Mouse (Mus musculus) midbrain, embryonic 12.5 days (tissue): ENCODE results near the gene Fam186b. TPM values are rescaled to one million over a fixed set of nuclear protein-coding genes. Genes with fewer than 3 reads are reported as not detected.
A peak's percentile ranks its signal among the peaks of the same experiment; 100 is the strongest.

Experiments
- ATAC-seq: fragments of 200-750 bp; cut with Nextera tagmentation; 2 replicates; pipeline ENCODE4 v1.8.0; 2017; ENCODE audit warnings: low read depth, moderate TSS enrichment, moderate library complexity; ENCODE audit not compliant: low FRiP score
- H3K27ac ChIP-seq: fragments of 300-500 bp; sonication (generic); replicated peaks from 2 replicates; pipeline ENCODE4 v1.5.1; 2016; ENCODE audit warnings: mild to moderate bottlenecking
- H3K27me3 ChIP-seq: fragments of 300-500 bp; sonication (generic); 2 replicates; pipeline ENCODE4 v1.6.1; 2016; ENCODE audit warnings: mild to moderate bottlenecking
- H3K36me3 ChIP-seq: fragments of 300-500 bp; sonication (generic); 2 replicates; pipeline ENCODE4 v1.6.1; 2016
- H3K4me1 ChIP-seq: fragments of 300-500 bp; sonication (generic); 2 replicates; pipeline ENCODE4 v1.6.1; 2016
- H3K4me2 ChIP-seq: fragments of 300-500 bp; sonication (generic); replicated peaks from 2 replicates; pipeline ENCODE4 v1.6.1; 2016; ENCODE audit warnings: mild to moderate bottlenecking, moderate library complexity
- H3K4me3 ChIP-seq: fragments of 300-500 bp; sonication (generic); 2 replicates; pipeline ENCODE4 v1.5.1; 2016; ENCODE audit warnings: mild to moderate bottlenecking
- H3K9ac ChIP-seq: fragments of 300-500 bp; sonication (generic); replicated peaks from 2 replicates; pipeline ENCODE4 v1.6.1; 2016; ENCODE audit warnings: mild to moderate bottlenecking, moderate library complexity
- H3K9me3 ChIP-seq: fragments of 300-500 bp; sonication (generic); 2 replicates; pipeline ENCODE4 v1.6.1; 2016; ENCODE audit warnings: mild to moderate bottlenecking
- WGBS: fragments of 180-500 bp; shearing (Covaris S2); methylation state at CpG from one replicate; pipeline ENCODE4 v1.1.7; 2016; 5-methylcytosine and 5-hydroxymethylcytosine counted together
- polyA plus RNA-seq: library from polyadenylated mRNA; unstranded; fragments of >200 nt; fragmentation: Nextera tagmentation; extraction: Ambion mirVana; gene quantifications from 2 replicates; pipeline ENCODE4 v1.2.1, GENCODE M21; 2016

Fam186b gene
- polyA plus RNA-seq, 1 experiment from 2014 or later, result 0.22 TPM

GRCm38 (mm10) chr15:99285189-99285535 is 10.5 kb downstream of the Fam186b start:
- ATAC-seq, result no peak
- no peaks in the 10 kb centered on the region for H3K36me3 ChIP-seq
- 58% methylated on average over 8 of the region's 8 CpGs for WGBS
- H3K27me3 ChIP-seq, result no peaks in the 10 kb centered on the region
- no peaks in the 10 kb centered on the region for H3K9me3 ChIP-seq
- no peak overlapping the region for H3K9ac ChIP-seq
- no peak overlapping the region for H3K27ac ChIP-seq
- no peaks in the 10 kb centered on the region for H3K4me1 ChIP-seq
- no peak overlapping the region for H3K4me3 ChIP-seq
- H3K4me2 ChIP-seq, result no peak overlapping the region

- H3K9ac ChIP-seq, result no peak overlapping the region
- no peak overlapping the region for H3K4me2 ChIP-seq
- 54% methylated on average over 14 of the region's 14 CpGs for WGBS
- no peak for ATAC-seq
- no peaks in the 10 kb centered on the region for H3K36me3 ChIP-seq
- no peaks in the 10 kb centered on the region for H3K9me3 ChIP-seq
- no peak overlapping the region for H3K27ac ChIP-seq
- no peaks in the 10 kb centered on the region for H3K4me1 ChIP-seq
- no peak overlapping the region for H3K4me3 ChIP-seq
- H3K27me3 ChIP-seq, result peaks cover 4% of the 10 kb centered on the region; the same call in 1 of the 2 replicates
These were observed 11.0 kb downstream of the Fam186b start for GRCm38 (mm10) chr15:99284527-99285188.

GRCm38 (mm10) chr15:99283456-99283855 is 12.2 kb downstream of the Fam186b start:
- H3K9me3 ChIP-seq, result no peaks in the 10 kb centered on the region
- no peaks in the 10 kb centered on the region for H3K4me1 ChIP-seq
- no peak overlapping the region for H3K4me3 ChIP-seq
- H3K27me3 ChIP-seq, result peaks cover 6% of the 10 kb centered on the region; the same call in 1 of the 2 replicates
- H3K36me3 ChIP-seq, result no peaks in the 10 kb centered on the region
- 62% methylated on average over 10 of the region's 10 CpGs for WGBS
- H3K4me2 ChIP-seq, result no peak overlapping the region
- H3K9ac ChIP-seq, result no peak overlapping the region
- H3K27ac ChIP-seq, result no peak overlapping the region
- no peak for ATAC-seq

- 94% methylated on average over 7 of the region's 7 CpGs for WGBS
- Histone ChIP-seq H3K27me3 (peaks cover 6% of the 10 kb centered on the region; the same call in 1 of the 2 replicates), H3K27ac (no peak overlapping the region), H3K36me3 (no peaks in the 10 kb centered on the region), H3K4me3 (no peak overlapping the region), H3K4me2 (no peak overlapping the region), H3K9me3 (no peaks in the 10 kb centered on the region), H3K4me1 (no peaks in the 10 kb centered on the region), H3K9ac (no peak overlapping the region)
- ATAC-seq, result no peak
These were observed 17.4 kb downstream of the Fam186b start for GRCm38 (mm10) chr15:99278271-99278670.

GRCm38 (mm10) chr15:99276095-99276494 is 19.6 kb downstream of the Fam186b start:
- 81% methylated on average over 8 of the region's 8 CpGs for WGBS
- no peak overlapping the region for H3K27ac ChIP-seq
- H3K4me2 ChIP-seq, result no peak overlapping the region
- no peak overlapping the region for H3K9ac ChIP-seq
- no peaks in the 10 kb centered on the region for H3K36me3 ChIP-seq
- ATAC-seq, result no peak
- H3K27me3 ChIP-seq, result peaks cover 6% of the 10 kb centered on the region; the same call in 1 of the 2 replicates
- no peaks in the 10 kb centered on the region for H3K4me1 ChIP-seq
- no peak overlapping the region for H3K4me3 ChIP-seq
- H3K9me3 ChIP-seq, result no peaks in the 10 kb centered on the region

- no peaks in the 10 kb centered on the region for H3K27me3 ChIP-seq
- H3K9me3 ChIP-seq, result no peaks in the 10 kb centered on the region
- H3K27ac ChIP-seq, result no peak overlapping the region
- no peak overlapping the region for H3K4me2 ChIP-seq
- WGBS, result 17% methylated on average over 4 of the region's 4 CpGs
- no peak overlapping the region for H3K4me3 ChIP-seq
- H3K9ac ChIP-seq, result no peak overlapping the region
- no peaks in the 10 kb centered on the region for H3K36me3 ChIP-seq
- H3K4me1 ChIP-seq, result no peaks in the 10 kb centered on the region
- no peak for ATAC-seq
These were observed 30.0 kb downstream of the Fam186b start for GRCm38 (mm10) chr15:99265679-99266078.

- Histone ChIP-seq H3K9ac (no peak overlapping the region), H3K4me2 (no peak overlapping the region), H3K27ac (no peak overlapping the region), H3K9me3 (no peaks in the 10 kb centered on the region), H3K4me3 (no peak overlapping the region), H3K4me1 (peaks cover 5% of the 10 kb centered on the region; the same call in 1 of the 2 replicates), H3K27me3 (no peaks in the 10 kb centered on the region), H3K36me3 (no peaks in the 10 kb centered on the region)
- WGBS, result 72% methylated on average over 2 of the region's 2 CpGs
- no peak for ATAC-seq
These were observed 31.3 kb downstream of the Fam186b start for GRCm38 (mm10) chr15:99264363-99264762.

- ATAC-seq, result no peak
- 67% methylated on average over 10 of the region's 10 CpGs for WGBS
These were observed 33.0 kb downstream of the Fam186b start for GRCm38 (mm10) chr15:99262702-99263101.

GRCm38 (mm10) chr15:99259730-99260252 is 35.9 kb downstream of the Fam186b start:
- WGBS, result under 1% methylated on average over 8 of the region's 10 CpGs

More at GRCm38 (mm10) chr15:99262702-99263101, 33.0 kb downstream of the Fam186b start:
- Histone ChIP-seq H3K9ac (no peak overlapping the region), H3K4me3 (no peak overlapping the region), H3K36me3 (no peaks in the 10 kb centered on the region), H3K4me2 (no peak overlapping the region), H3K27ac (no peak overlapping the region), H3K4me1 (peaks cover 7% of the 10 kb centered on the region; the same call in 1 of the 2 replicates), H3K9me3 (no peaks in the 10 kb centered on the region), H3K27me3 (no peaks in the 10 kb centered on the region)

GRCm38 (mm10) chr15:99259167-99259729 is 36.4 kb downstream of the Fam186b start:
- H3K27me3 ChIP-seq, result peaks cover 5% of the 10 kb centered on the region
- H3K9ac ChIP-seq, result no peak overlapping the region
- 68% methylated on average over 8 of the region's 8 CpGs for WGBS
- peak overlapping the region; percentile 26 for H3K4me2 ChIP-seq
- no peaks in the 10 kb centered on the region for H3K9me3 ChIP-seq
- no peak overlapping the region; the same call in 1 of the 2 replicates for H3K27ac ChIP-seq
- peak; percentile 54; the same call in 1 of the 2 replicates for ATAC-seq
- H3K4me3 ChIP-seq, result no peak overlapping the region
- peaks cover 7% of the 10 kb centered on the region; the same call in 1 of the 2 replicates for H3K4me1 ChIP-seq
- no peaks in the 10 kb centered on the region for H3K36me3 ChIP-seq

More at GRCm38 (mm10) chr15:99259730-99260252, 35.9 kb downstream of the Fam186b start:
- Histone ChIP-seq H3K27me3 (peaks cover 5% of the 10 kb centered on the region), H3K9ac (no peak overlapping the region), H3K4me1 (peaks cover 7% of the 10 kb centered on the region; the same call in 1 of the 2 replicates), H3K27ac (peak overlapping the region; percentile 6; the same call in 1 of the 2 replicates), H3K4me3 (peak overlapping the region; percentile 17; the same call in 1 of the 2 replicates), H3K36me3 (no peaks in the 10 kb centered on the region), H3K4me2 (peak overlapping the region; percentile 45), H3K9me3 (no peaks in the 10 kb centered on the region)
- ATAC-seq, result peak; percentile 60; the same call in 1 of the 2 replicates

GRCm38 (mm10) chr15:99255241-99255749 is 40.4 kb downstream of the Fam186b start:
- Histone ChIP-seq H3K36me3 (no peaks in the 10 kb centered on the region), H3K27ac (no peak overlapping the region), H3K9ac (no peak overlapping the region), H3K9me3 (no peaks in the 10 kb centered on the region), H3K4me2 (no peak overlapping the region), H3K4me3 (no peak overlapping the region), H3K27me3 (peaks cover 5% of the 10 kb centered on the region), H3K4me1 (peaks cover 25% of the 10 kb centered on the region)
- ATAC-seq, result no peak
- WGBS, result 87% methylated on average over 6 of the region's 6 CpGs

GRCm38 (mm10) chr15:99254477-99255005 is 41.1 kb downstream of the Fam186b start:
- Histone ChIP-seq H3K4me2 (no peak overlapping the region), H3K27me3 (peaks cover 5% of the 10 kb centered on the region), H3K4me3 (no peak overlapping the region), H3K4me1 (peaks cover 24% of the 10 kb centered on the region), H3K9me3 (no peaks in the 10 kb centered on the region), H3K36me3 (peaks cover 2% of the 10 kb centered on the region; the same call in 1 of the 2 replicates), H3K9ac (no peak overlapping the region), H3K27ac (no peak overlapping the region)
- WGBS, result 92% methylated on average over 2 of the region's 2 CpGs
- ATAC-seq, result no peak
